In genomic region chr11:68233469-68233965, GRCm38 (mm10) we compare ENCODE assay signal across 17 mouse cellular contexts.
DNase-seq lines count a peak whose midpoint lies in the region; ATAC-seq and TF ChIP-seq lines count a peak whose summit lies in the region.
"Had no signal": no experiment of that assay in that cellular context is flagged by ENCODE, and none has a peak within 500 bp of the region (broad histone marks: within the 10 kb centered on the region; RNA-seq: fewer than 3 reads in every experiment).

No protein-coding gene starts in this region.

- WGBS in forebrain, embryonic 16.5 days = 82% methylated on average over 9 of the region's 9 CpGs
- 94% methylated on average over 9 of the region's 9 CpGs for WGBS in forebrain, embryonic 12.5 days
- WGBS in neural tube, embryonic 13.5 days = 56% methylated on average over 9 of the region's 9 CpGs
- 60% methylated on average over 9 of the region's 9 CpGs for WGBS in neural tube, embryonic 15.5 days
- WGBS in hindbrain, postnatal 0 days = 47% methylated on average over 9 of the region's 9 CpGs

- H3K4me2 ChIP-seq in forebrain, embryonic 16.5 days (ENCODE audit: low read length) = no peak overlapping the region
- no peak overlapping the region for H3K4me2 ChIP-seq in forebrain, embryonic 12.5 days
- no peak overlapping the region for H3K4me2 ChIP-seq in neural tube, embryonic 13.5 days
- H3K4me2 ChIP-seq in neural tube, embryonic 15.5 days = no peak overlapping the region
- H3K4me2 ChIP-seq in hindbrain, postnatal 0 days (ENCODE audit: low read depth, low read length) = no peak overlapping the region
- H3K4me2 ChIP-seq: embryonic facial prominence, embryonic 13.5 days; heart, embryonic 12.5 days; liver, embryonic 15.5 days had no signal

- H3K4me1 ChIP-seq in forebrain, embryonic 16.5 days (replicated peaks; ENCODE audit: control insufficient read depth, insufficient read depth, low read length) = peaks cover 4% of the 10 kb centered on the region
- H3K4me1 ChIP-seq in forebrain, embryonic 12.5 days = peaks cover 17% of the 10 kb centered on the region
- peaks cover 20% of the 10 kb centered on the region for H3K4me1 ChIP-seq in neural tube, embryonic 13.5 days (replicated peaks)
- 0 out of 2 replicates have a peak, but pooled peaks cover 4% of the 10 kb centered on the region for H3K4me1 ChIP-seq in neural tube, embryonic 15.5 days
- no peaks in the 10 kb centered on the region for H3K4me1 ChIP-seq in hindbrain, postnatal 0 days (ENCODE audit: insufficient read depth, low read length)
- H3K4me1 ChIP-seq: liver, embryonic 15.5 days had no signal

- ATAC-seq in forebrain, embryonic 16.5 days = peak; percentile 40; the same call in 1 of the 2 replicates
- ATAC-seq in forebrain, embryonic 12.5 days (ENCODE audit: low FRiP score) = no peak
- ATAC-seq in neural tube, embryonic 13.5 days (ENCODE audit: low read depth) = peak; percentile 52; the same call in 1 of the 2 replicates
- ATAC-seq in neural tube, embryonic 15.5 days (ENCODE audit: low FRiP score) = no peak
- peak; percentile 79 for ATAC-seq in hindbrain, postnatal 0 days
- ATAC-seq: CD4-positive, CD25-positive, alpha-beta regulatory T cell, adult 4 months; intestine, embryonic 16.5 days; lung, postnatal 0 days had no signal

- H3K9me3 ChIP-seq in forebrain, embryonic 16.5 days (ENCODE audit: control insufficient read depth, low read length) = no peaks in the 10 kb centered on the region
- H3K9me3 ChIP-seq in forebrain, embryonic 12.5 days = no peaks in the 10 kb centered on the region
- no peaks in the 10 kb centered on the region for H3K9me3 ChIP-seq in neural tube, embryonic 13.5 days
- no peaks in the 10 kb centered on the region for H3K9me3 ChIP-seq in neural tube, embryonic 15.5 days (replicated peaks)
- H3K9me3 ChIP-seq in hindbrain, postnatal 0 days (ENCODE audit: low read length) = no peaks in the 10 kb centered on the region
- H3K9me3 ChIP-seq: liver, embryonic 15.5 days had no signal

- peak; percentile 81 to 89 for DNase-seq in cerebellum, postnatal 14 days
- DNase-seq in hindbrain, postnatal 0 days (ENCODE audit: low spot score) = peak; percentile 72
- DNase-seq in gastrocnemius, postnatal 36 days = no peak
- DNase-seq in right cerebral cortex, postnatal 25 days = no peak
- DNase-seq: kidney, postnatal 10 days; thymus, adult 18-20 months had no signal

- no peaks in the 10 kb centered on the region for H3K36me3 ChIP-seq in forebrain, embryonic 16.5 days (ENCODE audit: control insufficient read depth, insufficient read depth)
- H3K36me3 ChIP-seq in forebrain, embryonic 12.5 days (replicated peaks) = peaks cover 5% of the 10 kb centered on the region
- H3K36me3 ChIP-seq in neural tube, embryonic 13.5 days = peaks cover 8% of the 10 kb centered on the region; the same call in 1 of the 2 replicates
- no peaks in the 10 kb centered on the region for H3K36me3 ChIP-seq in neural tube, embryonic 15.5 days
- no peaks in the 10 kb centered on the region for H3K36me3 ChIP-seq in hindbrain, postnatal 0 days (ENCODE audit: insufficient read depth, low read length)
- H3K36me3 ChIP-seq: embryonic facial prominence, embryonic 13.5 days; G1E; heart, embryonic 12.5 days; liver, embryonic 15.5 days had no signal

- intact Hi-C loops in gastrocnemius, postnatal 36 days (cut with DNase I) = no loop called here

- no peak overlapping the region for H3K9ac ChIP-seq in forebrain, embryonic 16.5 days (replicated peaks; ENCODE audit: low read depth, low read length)
- H3K9ac ChIP-seq in forebrain, embryonic 12.5 days = no peak overlapping the region
- no peak overlapping the region for H3K9ac ChIP-seq in neural tube, embryonic 13.5 days
- no peak overlapping the region for H3K9ac ChIP-seq in neural tube, embryonic 15.5 days (replicated peaks)
- no peak overlapping the region for H3K9ac ChIP-seq in hindbrain, postnatal 0 days (replicated peaks; ENCODE audit: low read length)
- H3K9ac ChIP-seq: embryonic facial prominence, embryonic 13.5 days; heart, embryonic 12.5 days; liver, embryonic 15.5 days had no signal

- no peak overlapping the region for H3K4me3 ChIP-seq in forebrain, embryonic 16.5 days (replicated peaks; ENCODE audit: low read length)
- H3K4me3 ChIP-seq in forebrain, embryonic 12.5 days (replicated peaks) = no peak overlapping the region
- H3K4me3 ChIP-seq in neural tube, embryonic 13.5 days = no peak overlapping the region
- H3K4me3 ChIP-seq in neural tube, embryonic 15.5 days (replicated peaks) = no peak overlapping the region
- no peak overlapping the region for H3K4me3 ChIP-seq in hindbrain, postnatal 0 days (ENCODE audit: low read length)
- H3K4me3 ChIP-seq: embryonic facial prominence, embryonic 13.5 days; heart, embryonic 12.5 days; liver, embryonic 15.5 days had no signal

- TF ChIP-seq CTCF in hindbrain, postnatal 0 days (IDR thresholded peaks at IDR 0.05; ENCODE audit: low read depth) = no peak

- H3K27me3 ChIP-seq in forebrain, embryonic 16.5 days (replicated peaks; ENCODE audit: control insufficient read depth, insufficient read depth, low read length) = no peaks in the 10 kb centered on the region
- peaks cover 20% of the 10 kb centered on the region; the same call in 1 of the 2 replicates for H3K27me3 ChIP-seq in forebrain, embryonic 12.5 days
- H3K27me3 ChIP-seq in neural tube, embryonic 13.5 days = peaks cover 42% of the 10 kb centered on the region
- H3K27me3 ChIP-seq in neural tube, embryonic 15.5 days (replicated peaks) = peaks cover 15% of the 10 kb centered on the region; the same call in 1 of the 2 replicates
- H3K27me3 ChIP-seq in hindbrain, postnatal 0 days (ENCODE audit: insufficient read depth, low read length) = 0 out of 2 replicates have a peak, but pooled peaks cover 6% of the 10 kb centered on the region
- H3K27me3 ChIP-seq: liver, embryonic 15.5 days had no signal

- H3K27ac ChIP-seq in forebrain, embryonic 16.5 days (ENCODE audit: low read length) = no peak overlapping the region
- H3K27ac ChIP-seq in forebrain, embryonic 12.5 days = no peak overlapping the region
- no peak overlapping the region for H3K27ac ChIP-seq in neural tube, embryonic 13.5 days (replicated peaks)
- no peak overlapping the region for H3K27ac ChIP-seq in neural tube, embryonic 15.5 days (replicated peaks)
- H3K27ac ChIP-seq in hindbrain, postnatal 0 days = no peak overlapping the region
- H3K27ac ChIP-seq: embryonic facial prominence, embryonic 13.5 days; liver, embryonic 15.5 days had no signal

Comparison
In these comparisons a context has a peak if more than half of its experiments do, and no peak if none do; other contexts are left out.
1. ATAC-seq: peak in forebrain, embryonic 16.5 days (single experiment), neural tube, embryonic 13.5 days (single experiment) and hindbrain, postnatal 0 days (single experiment); none in forebrain, embryonic 12.5 days (single experiment) and neural tube, embryonic 15.5 days (single experiment).
2. DNase-seq: peak in cerebellum, postnatal 14 days (2 of 2) and hindbrain, postnatal 0 days (single experiment); none in gastrocnemius, postnatal 36 days (0 of 2) and right cerebral cortex, postnatal 25 days (single experiment).